Mouse (Mus musculus): ENCODE measurements around the gene Gm45716. TPM values are rescaled to one million over a fixed set of nuclear protein-coding genes. Genes with fewer than 3 reads are reported as not detected.

Gm45716 gene
- polyA plus RNA-seq, 1 experiment from 2014 or later, result 21.5 TPM

Other genes starting within 250 kb of the Gm45716 start
- gene Pctp, start 184.8 kb upstream of the Gm45716 start, polyA plus RNA-seq (2016; fragmentation: Nextera tagmentation; extraction: Ambion mirVana), result 5.6 and 5.7 TPM in 2 replicates
- gene Tmem100, start 157.3 kb upstream of the Gm45716 start, polyA plus RNA-seq (2016; fragmentation: Nextera tagmentation; extraction: Ambion mirVana), result 7.1 and 7.5 TPM in 2 replicates
- gene Mmd, start 61.8 kb downstream of the Gm45716 start, polyA plus RNA-seq (2016; fragmentation: Nextera tagmentation; extraction: Ambion mirVana), result 79.0 and 86.9 TPM in 2 replicates
- gene Hlf, start 203.2 kb downstream of the Gm45716 start, polyA plus RNA-seq (2016; fragmentation: Nextera tagmentation; extraction: Ambion mirVana), result 1.8 and 2.5 TPM in 2 replicates

Measured in neural tube, embryonic 12.5 days (tissue).